Mouse (Mus musculus) neural tube, embryonic 13.5 days (tissue): ENCODE measurements at regions not wholly inside any gene's neighbourhood (a gene's known extent, or its start where the extent isn't known, plus 50 kb on each side); places are given as distances from the start of the nearest gene placed in this dataset.

Source experiments
- ATAC-seq: fragments of 200-750 bp; cut with Nextera tagmentation; 2 replicates; pipeline ENCODE4 v1.8.0; 2017; ENCODE audit warnings: low read depth, mild to moderate bottlenecking, moderate TSS enrichment, moderate library complexity
- H3K27ac ChIP-seq: fragments of 300-500 bp; sonication (generic); replicated peaks from 2 replicates; pipeline ENCODE4 v1.5.1; 2015; ENCODE audit warnings: moderate library complexity, mild to moderate bottlenecking, inconsistent platforms
- H3K27me3 ChIP-seq: fragments of 300-500 bp; sonication (generic); 2 replicates; pipeline ENCODE4 v1.6.1; 2015; ENCODE audit warnings: mild to moderate bottlenecking, inconsistent platforms
- H3K36me3 ChIP-seq: fragments of 300-500 bp; sonication (generic); 2 replicates; pipeline ENCODE4 v1.6.1; 2015; ENCODE audit warnings: mild to moderate bottlenecking, inconsistent platforms
- H3K4me1 ChIP-seq: fragments of 300-500 bp; sonication (generic); replicated peaks from 2 replicates; pipeline ENCODE4 v1.6.1; 2015; ENCODE audit warnings: inconsistent platforms
- H3K4me2 ChIP-seq: fragments of 300-500 bp; sonication (generic); 2 replicates; pipeline ENCODE4 v1.6.1; 2015; ENCODE audit warnings: inconsistent platforms, mild to moderate bottlenecking, moderate library complexity
- H3K4me3 ChIP-seq: fragments of 300-500 bp; sonication (generic); 2 replicates; pipeline ENCODE4 v1.5.1; 2015; ENCODE audit warnings: mild to moderate bottlenecking, inconsistent platforms
- H3K9ac ChIP-seq: fragments of 300-500 bp; sonication (generic); 2 replicates; pipeline ENCODE4 v1.6.1; 2015; ENCODE audit warnings: moderate library complexity, mild to moderate bottlenecking, inconsistent platforms
- H3K9me3 ChIP-seq: fragments of 300-500 bp; sonication (generic); 2 replicates; pipeline ENCODE4 v1.6.1; 2016; ENCODE audit warnings: inconsistent platforms
- WGBS: fragments of 180-500 bp; shearing (Covaris S2); methylation state at CpG from one replicate; pipeline ENCODE4 v1.1.7; 2015; 5-methylcytosine and 5-hydroxymethylcytosine counted together

DNA sequence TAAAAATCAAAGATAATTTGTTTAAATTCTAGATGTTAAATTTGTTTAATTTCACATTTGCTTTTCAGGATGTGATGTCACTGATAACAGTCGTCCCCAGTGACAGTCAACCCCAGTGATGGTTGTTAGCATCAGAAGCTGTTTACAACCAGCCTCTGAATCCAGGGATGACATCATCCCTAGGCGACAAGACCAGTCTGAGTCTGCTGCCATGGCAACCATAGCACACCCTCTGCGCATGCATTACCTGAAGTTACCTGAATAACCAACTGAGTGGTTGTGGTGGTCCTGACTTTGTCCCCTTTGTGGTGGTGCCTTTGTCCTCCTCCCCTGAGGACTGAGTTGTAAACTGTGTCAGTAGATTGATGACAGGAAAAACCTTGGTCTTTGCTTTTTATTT lies 92.0 kb upstream of the Zfp644 start:
- ATAC-seq, result no peak
- no peak overlapping the region for H3K9ac ChIP-seq
- no peaks in the 10 kb centered on the region for H3K9me3 ChIP-seq
- H3K27me3 ChIP-seq, result no peaks in the 10 kb centered on the region
- H3K4me1 ChIP-seq, result peaks cover 3% of the 10 kb centered on the region
- no peak overlapping the region for H3K4me2 ChIP-seq
- H3K27ac ChIP-seq, result no peak overlapping the region
- H3K36me3 ChIP-seq, result no peaks in the 10 kb centered on the region
- no peak overlapping the region for H3K4me3 ChIP-seq
- 47% methylated on average over 3 of the region's 3 CpGs for WGBS

DNA sequence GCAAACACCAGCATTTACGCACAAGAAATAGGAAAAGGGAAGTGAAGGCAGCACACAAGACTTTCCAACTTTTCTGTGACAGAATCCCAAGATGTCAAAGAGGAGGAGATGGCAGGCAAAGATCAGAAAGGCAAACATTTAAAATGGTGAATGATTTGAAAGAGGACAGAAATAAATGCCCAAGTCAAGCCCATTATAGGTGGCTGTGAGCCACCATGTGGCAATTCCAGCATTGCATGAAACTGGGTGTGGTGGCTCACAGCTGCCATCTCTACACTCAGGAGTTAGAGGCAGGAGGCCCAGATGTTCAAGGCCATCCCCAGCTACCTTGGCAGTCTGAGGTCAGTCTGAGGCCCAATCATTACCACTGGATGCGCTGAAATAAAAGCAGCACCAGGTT lies 88.0 kb upstream of the Zfp644 start:
- no peaks in the 10 kb centered on the region for H3K9me3 ChIP-seq
- WGBS, result 85% methylated on average over 2 of the region's 2 CpGs
- H3K9ac ChIP-seq, result no peak overlapping the region

DNA sequence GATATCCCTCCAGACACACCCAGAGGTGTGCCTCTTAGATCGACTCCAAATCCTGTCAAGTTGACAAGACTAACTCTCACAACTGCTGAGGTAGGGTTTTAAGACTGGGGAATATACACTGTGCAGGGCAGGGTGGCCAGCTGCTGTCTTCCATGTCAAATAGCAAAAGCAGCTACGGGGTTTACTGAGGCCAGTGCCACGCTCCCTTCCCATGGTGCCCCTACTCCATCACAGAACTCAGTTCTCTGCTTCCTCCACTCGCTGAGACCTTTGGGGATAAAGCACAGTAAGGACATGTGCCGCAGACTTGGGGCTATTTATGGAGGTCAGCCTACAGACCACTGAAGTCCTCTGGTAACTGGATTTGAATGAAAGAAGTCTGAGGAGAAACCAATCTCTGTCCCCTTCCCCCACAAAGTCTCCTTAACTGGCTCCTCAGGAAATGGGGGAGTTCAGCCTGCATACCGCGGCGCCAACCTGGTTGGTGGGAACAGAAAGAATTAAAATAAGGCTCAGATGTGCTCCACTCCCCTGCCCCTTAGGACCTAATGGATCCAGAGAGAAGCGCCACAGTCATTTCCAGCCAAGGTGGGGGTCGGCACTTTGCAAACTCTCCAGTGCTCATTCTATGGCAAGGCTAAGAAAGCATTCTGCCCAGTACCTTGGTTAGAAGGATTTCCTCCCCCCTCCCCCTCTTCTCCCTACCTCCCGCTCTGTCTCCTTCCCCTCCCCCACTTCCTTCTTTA lies 87.0 kb upstream of the Zfp644 start:
- 24% methylated on average over 11 of the region's 11 CpGs for WGBS

More for the DNA sequence above, 88.0 kb upstream of the Zfp644 start:
- Histone ChIP-seq H3K27ac (no peak overlapping the region), H3K27me3 (no peaks in the 10 kb centered on the region), H3K36me3 (no peaks in the 10 kb centered on the region), H3K4me3 (no peak overlapping the region), H3K4me1 (peaks cover 7% of the 10 kb centered on the region), H3K4me2 (no peak overlapping the region)
- ATAC-seq, result no peak

DNA sequence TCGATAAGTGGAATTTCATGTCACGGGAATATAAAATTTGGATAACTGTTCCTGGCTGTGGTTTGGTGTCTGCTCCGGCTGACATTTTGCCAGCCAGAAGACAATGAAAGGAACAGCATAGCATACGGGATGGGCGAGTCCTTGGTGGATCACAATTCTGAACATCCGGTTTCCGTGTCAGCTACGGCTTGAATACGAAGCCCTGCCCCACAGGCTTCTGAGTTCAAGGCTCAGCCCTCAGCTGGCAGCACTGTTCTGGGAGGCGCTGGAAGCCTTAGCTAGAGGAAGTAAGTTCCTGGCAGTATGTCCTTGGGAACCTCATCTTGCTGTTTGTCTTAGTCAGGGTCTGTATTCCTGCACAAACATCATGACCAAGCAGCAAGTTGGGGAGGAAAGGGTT lies 83.7 kb upstream of the Zfp644 start:
- no peak for ATAC-seq

More for the DNA sequence above, 87.0 kb upstream of the Zfp644 start:
- Histone ChIP-seq H3K9me3 (no peaks in the 10 kb centered on the region), H3K27me3 (no peaks in the 10 kb centered on the region), H3K27ac (no peak overlapping the region), H3K9ac (peak overlapping the region; percentile 34; the same call in 1 of the 2 replicates), H3K4me1 (peaks cover 7% of the 10 kb centered on the region), H3K36me3 (no peaks in the 10 kb centered on the region), H3K4me3 (peak overlapping the region; percentile 13; the same call in 1 of the 2 replicates), H3K4me2 (peak overlapping the region; percentile 49)
- no peak; the same call in 1 of the 2 replicates for ATAC-seq

DNA sequence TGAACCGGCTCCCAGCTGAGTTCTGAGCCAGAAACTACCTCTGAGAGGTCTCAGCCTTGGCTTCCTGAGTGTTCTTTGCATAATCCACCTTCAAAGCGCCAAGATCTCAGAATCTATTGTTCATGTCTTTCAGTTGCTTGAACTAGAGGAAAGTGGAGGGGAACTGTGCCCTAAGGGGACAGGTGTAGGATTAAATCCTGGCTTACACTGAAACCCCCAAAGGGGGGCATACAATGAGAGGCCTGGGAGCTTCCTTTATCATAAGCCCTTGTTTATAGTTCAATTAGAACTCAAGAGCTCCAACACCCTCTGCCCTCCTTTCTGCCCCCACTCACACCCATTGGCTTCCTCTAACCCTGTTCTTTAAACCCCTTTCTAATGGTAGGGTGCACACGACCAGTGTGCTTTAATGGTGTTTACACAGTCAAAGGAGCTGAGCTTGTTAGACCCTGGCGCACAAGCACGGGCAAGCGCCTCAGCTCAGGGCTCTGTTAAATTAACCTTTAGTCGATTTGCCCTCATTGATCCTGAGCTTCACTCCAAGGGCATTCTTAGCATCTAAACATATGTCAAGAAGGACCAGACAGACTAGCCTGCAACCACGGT lies 81.2 kb upstream of the Zfp644 start:
- ATAC-seq, result no peak
- H3K4me3 ChIP-seq, result no peak overlapping the region
- no peak overlapping the region for H3K9ac ChIP-seq
- no peaks in the 10 kb centered on the region for H3K9me3 ChIP-seq
- H3K4me2 ChIP-seq, result no peak overlapping the region
- H3K27ac ChIP-seq, result no peak overlapping the region
- 44% methylated on average over 8 of the region's 8 CpGs for WGBS
- H3K36me3 ChIP-seq, result no peaks in the 10 kb centered on the region
- H3K27me3 ChIP-seq, result no peaks in the 10 kb centered on the region
- H3K4me1 ChIP-seq, result peaks cover 2% of the 10 kb centered on the region

More for the DNA sequence above, 83.7 kb upstream of the Zfp644 start:
- H3K4me3 ChIP-seq, result no peak overlapping the region
- peaks cover 7% of the 10 kb centered on the region for H3K4me1 ChIP-seq
- H3K27me3 ChIP-seq, result no peaks in the 10 kb centered on the region
- H3K9ac ChIP-seq, result no peak overlapping the region
- no peaks in the 10 kb centered on the region for H3K9me3 ChIP-seq
- H3K4me2 ChIP-seq, result no peak overlapping the region
- no peaks in the 10 kb centered on the region for H3K36me3 ChIP-seq
- no peak overlapping the region for H3K27ac ChIP-seq
- 86% methylated on average over 10 of the region's 10 CpGs for WGBS

DNA sequence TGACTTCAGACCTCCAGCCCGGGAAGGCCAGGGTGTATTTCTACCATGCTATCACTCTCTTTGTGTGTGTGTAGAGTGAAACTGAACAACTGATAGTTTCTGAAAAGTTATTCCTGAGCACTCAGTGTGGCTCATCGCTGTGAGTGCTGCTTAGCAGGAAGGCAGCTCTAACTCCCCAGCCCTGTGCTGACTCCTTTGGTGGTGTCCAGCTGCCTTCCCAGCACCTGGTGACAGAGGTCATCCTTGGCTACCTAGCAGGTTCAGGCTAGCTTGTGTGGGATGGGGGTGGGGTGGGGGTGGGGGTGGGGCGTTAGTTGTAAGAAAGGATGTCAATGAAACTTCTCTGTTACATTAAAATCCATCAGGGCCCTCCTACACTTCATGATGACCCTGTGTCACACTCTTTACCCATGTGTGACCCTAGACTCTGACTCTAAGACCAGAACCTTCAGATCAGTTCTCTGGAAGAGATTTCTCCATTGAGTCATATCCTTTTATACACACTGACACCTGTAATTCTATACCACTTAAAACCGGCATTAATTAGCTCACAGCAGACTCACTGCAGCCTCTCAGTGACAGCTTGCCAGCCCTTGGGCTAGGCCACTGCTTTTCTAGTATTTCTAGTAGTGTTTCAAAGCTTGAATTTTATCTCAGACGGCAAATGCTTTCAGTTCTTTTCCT lies 78.1 kb upstream of the Zfp644 start:
- no peak for ATAC-seq
- Histone ChIP-seq H3K27ac (no peak overlapping the region), H3K27me3 (no peaks in the 10 kb centered on the region), H3K9ac (no peak overlapping the region), H3K4me3 (no peak overlapping the region), H3K9me3 (no peaks in the 10 kb centered on the region), H3K4me1 (peaks cover 6% of the 10 kb centered on the region), H3K36me3 (no peaks in the 10 kb centered on the region), H3K4me2 (no peak overlapping the region)
- 69% methylated on average over 5 of the region's 5 CpGs for WGBS

DNA sequence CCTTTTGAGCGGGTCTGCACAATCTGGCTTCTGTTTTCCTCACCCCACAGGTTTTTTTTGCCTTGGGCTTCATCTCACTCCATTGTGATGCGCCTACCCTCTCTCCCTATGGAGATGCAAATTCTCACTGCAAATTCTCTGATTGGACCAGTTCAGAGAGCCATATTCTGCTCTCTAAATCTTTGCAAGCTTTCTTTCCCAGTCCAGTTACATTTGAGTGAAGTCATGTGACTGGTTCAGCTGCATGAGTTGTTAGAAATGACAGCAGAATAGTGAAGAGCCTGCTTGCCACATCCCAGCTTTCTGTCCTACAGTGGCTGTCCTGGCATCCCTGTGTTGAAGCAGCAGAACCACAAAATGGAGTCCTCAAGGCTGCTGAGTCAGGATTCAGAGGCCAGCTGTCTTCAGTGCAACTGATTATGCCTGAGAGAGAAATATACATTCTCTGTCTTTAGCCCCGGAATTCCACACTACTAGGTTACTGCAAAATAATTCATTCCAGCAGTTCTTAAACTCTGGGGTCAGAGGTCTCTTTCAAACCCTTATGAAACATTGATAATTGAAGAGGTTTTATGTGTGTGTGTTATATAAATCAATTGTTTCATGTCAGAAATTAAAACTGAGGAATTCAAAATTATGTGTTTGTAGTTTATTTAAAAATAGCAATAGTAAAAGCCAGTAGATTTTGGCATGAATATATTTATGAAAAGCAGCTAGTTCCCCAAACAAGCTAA lies 76.3 kb upstream of the Zfp644 start:
- 23% methylated on average over 3 of the region's 3 CpGs for WGBS
- no peak overlapping the region for H3K4me2 ChIP-seq
- H3K27ac ChIP-seq, result peak overlapping the region; percentile 9; the same call in 1 of the 2 replicates
- H3K9ac ChIP-seq, result no peak overlapping the region
- no peaks in the 10 kb centered on the region for H3K27me3 ChIP-seq
- H3K4me3 ChIP-seq, result no peak overlapping the region
- no peaks in the 10 kb centered on the region for H3K36me3 ChIP-seq
- peaks cover 6% of the 10 kb centered on the region for H3K4me1 ChIP-seq
- ATAC-seq, result no peak
- H3K9me3 ChIP-seq, result no peaks in the 10 kb centered on the region

DNA sequence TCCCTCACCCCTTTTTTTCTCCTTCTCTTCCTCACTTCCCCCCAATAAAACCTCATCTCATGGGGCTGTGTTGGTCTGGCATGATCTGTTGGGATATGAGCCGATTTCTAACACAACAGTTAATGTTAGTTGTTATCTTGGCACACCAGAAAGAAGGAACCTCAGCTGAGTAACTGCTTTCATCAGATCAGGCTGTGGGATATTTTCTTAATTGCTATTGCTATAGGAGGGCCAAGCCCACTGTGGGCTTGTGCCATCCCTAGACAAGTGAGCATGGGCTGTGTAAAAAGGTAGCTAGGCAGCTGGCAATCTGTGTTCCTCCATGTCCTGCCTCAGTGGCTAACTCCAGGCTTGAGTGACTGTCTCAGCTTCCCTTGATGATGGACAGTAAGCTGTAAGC lies 73.9 kb upstream of the Zfp644 start:
- no peak overlapping the region for H3K4me3 ChIP-seq
- no peak overlapping the region for H3K9ac ChIP-seq
- H3K9me3 ChIP-seq, result no peaks in the 10 kb centered on the region
- H3K27ac ChIP-seq, result no peak overlapping the region
- no peaks in the 10 kb centered on the region for H3K27me3 ChIP-seq
- H3K36me3 ChIP-seq, result no peaks in the 10 kb centered on the region
- ATAC-seq, result no peak
- 89% methylated on average over 1 of the region's 1 CpGs for WGBS
- H3K4me2 ChIP-seq, result no peak overlapping the region
- peaks cover 6% of the 10 kb centered on the region for H3K4me1 ChIP-seq

DNA sequence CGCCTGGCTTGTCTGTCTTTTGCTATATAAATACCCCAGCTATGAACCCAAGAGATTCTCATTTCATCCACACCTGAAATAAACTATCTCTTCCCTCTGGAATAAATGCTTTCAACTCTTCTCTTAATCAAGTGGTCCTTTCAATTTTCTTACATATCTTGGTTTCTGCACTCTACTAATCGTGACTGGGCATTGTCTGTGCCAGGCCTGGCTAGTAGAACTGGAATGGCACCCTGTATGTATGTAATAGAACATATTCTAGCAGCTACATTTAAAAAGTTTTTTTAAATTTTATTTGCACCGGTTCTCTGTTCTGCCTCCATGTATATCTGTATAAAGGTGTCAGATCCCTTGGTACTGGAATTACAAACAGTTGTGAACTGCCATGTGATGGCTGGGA lies 68.2 kb upstream of the Zfp644 start:
- no peak overlapping the region for H3K27ac ChIP-seq
- H3K9me3 ChIP-seq, result no peaks in the 10 kb centered on the region
- no peak overlapping the region for H3K4me2 ChIP-seq
- peaks cover 10% of the 10 kb centered on the region for H3K4me1 ChIP-seq
- H3K36me3 ChIP-seq, result no peaks in the 10 kb centered on the region
- no peak overlapping the region for H3K9ac ChIP-seq
- no peak overlapping the region for H3K4me3 ChIP-seq
- no peak for ATAC-seq
- WGBS, result 89% methylated on average over 3 of the region's 3 CpGs
- H3K27me3 ChIP-seq, result no peaks in the 10 kb centered on the region

DNA sequence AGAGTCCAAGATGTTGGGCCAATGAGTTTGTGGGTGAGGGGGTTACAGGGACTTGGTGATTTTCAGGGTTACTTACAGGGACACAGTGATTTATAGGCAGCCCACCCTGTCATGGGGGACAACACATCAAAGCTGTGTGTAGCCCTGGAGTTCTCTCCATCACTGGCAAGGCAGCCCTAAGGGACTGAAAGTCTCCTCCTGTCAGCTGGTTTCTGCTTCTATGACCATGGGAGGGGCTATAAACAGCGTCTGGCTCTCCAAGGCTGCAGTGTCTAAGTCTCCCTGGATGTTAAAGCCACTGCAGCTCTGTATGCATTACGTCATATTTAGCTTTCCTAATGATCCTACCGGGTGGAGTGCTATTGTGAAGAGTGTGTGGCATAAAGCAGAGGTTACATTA lies 66.2 kb upstream of the Zfp644 start:
- H3K9ac ChIP-seq, result no peak overlapping the region
- peak; percentile 65; the same call in 1 of the 2 replicates for ATAC-seq
- H3K4me3 ChIP-seq, result no peak overlapping the region
- no peaks in the 10 kb centered on the region for H3K36me3 ChIP-seq
- peak overlapping the region; percentile 14; the same call in 1 of the 2 replicates for H3K27ac ChIP-seq
- no peaks in the 10 kb centered on the region for H3K9me3 ChIP-seq
- no peak overlapping the region for H3K4me2 ChIP-seq
- H3K4me1 ChIP-seq, result peaks cover 10% of the 10 kb centered on the region
- peaks cover 10% of the 10 kb centered on the region for H3K27me3 ChIP-seq
- WGBS, result 47% methylated on average over 3 of the region's 3 CpGs

DNA sequence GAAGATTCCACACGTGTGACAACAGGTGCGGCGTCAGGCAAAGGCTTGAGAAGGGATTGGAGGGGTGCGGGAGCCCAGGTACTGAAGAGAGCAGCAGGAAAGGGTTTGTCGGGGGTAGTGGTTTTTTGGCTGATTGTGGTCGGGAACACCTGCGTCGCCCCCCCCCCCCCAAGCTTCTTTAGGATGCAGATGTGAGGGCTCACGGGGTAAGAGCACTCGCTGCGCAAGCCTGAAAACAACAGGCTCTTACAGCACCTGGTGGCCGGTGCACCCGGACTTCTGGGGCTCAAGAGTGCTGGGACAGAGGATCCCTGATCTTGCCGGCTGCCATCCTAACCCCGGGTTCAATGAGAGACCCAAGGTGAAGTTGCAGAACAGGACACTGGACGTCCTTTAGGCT lies 60.9 kb upstream of the Zfp644 start:
- H3K9ac ChIP-seq, result no peak overlapping the region
- no peaks in the 10 kb centered on the region for H3K36me3 ChIP-seq
- no peak for ATAC-seq
- peaks cover 32% of the 10 kb centered on the region for H3K27me3 ChIP-seq
- no peak overlapping the region for H3K27ac ChIP-seq
- H3K4me1 ChIP-seq, result peaks cover 25% of the 10 kb centered on the region
- H3K9me3 ChIP-seq, result no peaks in the 10 kb centered on the region
- 0 out of 2 replicates have a peak overlapping the region, but pooled peaks have one; percentile 5 for H3K4me3 ChIP-seq
- WGBS, result 11% methylated on average over 16 of the region's 16 CpGs
- peak overlapping the region; percentile 58 for H3K4me2 ChIP-seq

DNA sequence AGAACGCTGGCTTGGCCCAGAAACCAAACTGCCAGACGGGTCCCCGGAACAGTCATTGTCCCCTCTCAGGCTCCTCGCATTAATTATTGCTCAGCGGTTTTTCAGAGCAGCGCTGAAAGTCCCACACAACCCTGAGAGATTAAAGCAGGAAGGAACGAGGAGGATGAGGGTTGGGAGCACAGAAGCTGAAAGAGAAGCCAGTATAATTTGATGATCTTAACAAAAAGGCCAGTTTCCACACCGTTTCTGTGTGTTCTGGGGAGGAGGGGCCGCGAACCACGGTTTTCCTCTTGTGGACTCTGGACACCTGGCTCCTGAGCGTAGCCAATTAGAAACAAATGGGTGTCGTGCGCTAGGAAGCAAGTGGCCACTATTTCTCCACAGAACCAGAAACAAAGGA lies 60.3 kb upstream of the Zfp644 start:
- H3K4me3 ChIP-seq, result peak overlapping the region; percentile 31
- H3K36me3 ChIP-seq, result no peaks in the 10 kb centered on the region
- no peak overlapping the region for H3K27ac ChIP-seq
- H3K27me3 ChIP-seq, result peaks cover 32% of the 10 kb centered on the region
- H3K9me3 ChIP-seq, result no peaks in the 10 kb centered on the region
- 2% methylated on average over 14 of the region's 14 CpGs for WGBS
- peak overlapping the region; percentile 53 for H3K9ac ChIP-seq
- H3K4me2 ChIP-seq, result peak overlapping the region; percentile 58
- ATAC-seq, result no peak
- peaks cover 25% of the 10 kb centered on the region for H3K4me1 ChIP-seq
